Mouse (Mus musculus): ENCODE measurements at regions not wholly inside any gene's neighbourhood (a gene's known extent, or its start where the extent isn't known, plus 50 kb on each side); places are given as distances from the start of the nearest gene placed in this dataset.

GRCm38 (mm10) chr2:178664977-178665376 is 234.6 kb downstream of the Cdh26 start:
- DNase-seq (ENCODE audit: low spot score): peak; percentile 52

DNA sequence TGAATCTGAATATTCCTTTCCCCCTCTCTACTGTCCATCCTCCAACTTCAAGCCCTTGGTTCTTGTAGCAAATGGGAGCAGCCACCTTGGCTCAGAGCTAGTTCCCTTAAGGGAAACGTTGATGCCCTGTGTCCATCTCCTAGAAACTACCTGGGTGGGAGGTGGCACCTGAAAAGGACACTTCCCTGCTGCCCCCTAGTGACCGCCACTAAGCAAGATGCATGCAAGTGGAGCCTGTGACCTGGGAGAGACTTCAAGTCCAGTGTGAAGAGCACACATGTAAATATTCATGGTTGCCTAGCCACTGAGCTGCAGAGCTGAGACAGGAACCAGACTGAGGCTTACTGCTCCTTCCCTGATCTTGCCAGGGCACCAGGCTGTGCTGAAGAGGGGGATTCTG is 238.1 kb downstream of the Cdh26 start:
- no peak for DNase-seq (ENCODE audit: low spot score)

- no peak for DNase-seq (ENCODE audit: low spot score)
These were observed 240.6 kb downstream of the Cdh26 start for GRCm38 (mm10) chr2:178670952-178671351.

DNA sequence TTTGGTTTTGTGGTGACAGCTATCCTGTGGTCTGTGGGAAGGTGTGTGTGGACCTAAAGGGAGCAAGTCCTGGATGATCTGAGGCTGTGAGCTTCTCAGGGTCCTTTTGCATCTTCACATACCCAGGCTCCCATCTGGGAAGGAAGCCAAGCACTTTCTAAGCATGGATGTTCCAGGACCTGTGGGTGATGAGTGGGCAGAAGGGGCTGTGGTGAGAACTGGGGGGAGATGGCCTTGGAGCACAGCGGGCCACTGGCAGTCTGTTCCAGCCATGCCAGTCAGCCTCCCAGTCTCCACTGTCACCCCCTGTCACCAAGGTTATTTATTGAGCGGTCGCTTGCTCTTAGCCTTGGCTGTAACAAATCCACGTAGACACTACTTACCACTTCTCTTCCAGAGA is 243.3 kb downstream of the Cdh26 start:
- DNase-seq (ENCODE audit: low spot score): no peak

GRCm38 (mm10) chr2:178674621-178675020 is 244.3 kb downstream of the Cdh26 start:
- no peak for DNase-seq (ENCODE audit: low spot score)

- DNase-seq (ENCODE audit: low spot score): no peak
These were observed 246.6 kb downstream of the Cdh26 start for GRCm38 (mm10) chr2:178676970-178677369.

DNA sequence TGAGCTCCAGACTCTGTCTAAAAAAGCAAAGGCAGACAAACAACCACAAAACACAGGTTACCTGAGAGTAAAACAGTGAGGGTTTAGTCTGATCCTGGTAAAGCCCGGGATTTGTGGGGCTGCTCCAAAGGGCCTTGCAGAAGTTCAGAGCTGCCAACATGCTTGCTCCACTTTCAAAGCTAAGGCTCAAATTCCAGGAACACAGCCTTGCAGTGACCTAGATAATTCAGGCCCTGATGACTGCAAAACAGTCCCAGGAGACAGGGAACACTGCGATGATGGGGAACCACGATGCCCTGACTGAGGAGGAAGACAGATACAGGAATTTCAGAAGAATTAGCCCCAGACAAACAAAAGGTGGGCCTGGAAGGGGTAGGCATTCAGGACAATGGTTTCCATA is 250.0 kb downstream of the Cdh26 start:
- no peak for DNase-seq (ENCODE audit: low spot score)

GRCm38 (mm10) chr2:178684026-178684958 is 254.0 kb downstream of the Cdh26 start:
- DNase-seq (ENCODE audit: low spot score): no peak

- DNase-seq (ENCODE audit: low spot score): no peak
These were observed 254.9 kb downstream of the Cdh26 start for GRCm38 (mm10) chr2:178685211-178685610.

DNA sequence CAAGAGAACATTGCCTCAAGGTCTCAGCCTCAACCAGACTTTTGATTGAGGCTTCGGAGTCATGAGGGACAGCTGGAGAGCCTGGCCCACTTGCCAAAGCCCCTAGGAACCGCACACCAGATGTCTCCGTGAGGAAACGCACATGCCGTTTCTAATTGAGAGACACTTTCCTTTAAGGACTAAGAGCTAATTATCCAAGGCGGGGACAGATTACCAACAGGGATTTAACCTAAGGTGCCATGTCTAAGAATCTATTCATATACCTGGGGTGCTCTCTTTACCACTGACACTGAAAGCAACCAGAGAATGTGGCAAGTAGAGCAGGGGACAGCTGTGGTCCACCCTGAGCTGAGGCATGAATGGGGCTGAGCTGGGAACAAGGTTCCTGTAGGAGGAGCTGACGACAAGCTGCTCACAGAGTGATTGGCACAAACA is 255.9 kb downstream of the Cdh26 start:
- DNase-seq (ENCODE audit: low spot score): no peak

- no peak for DNase-seq (ENCODE audit: low spot score)
These were observed 258.3 kb downstream of the Cdh26 start for GRCm38 (mm10) chr2:178688586-178688985.

GRCm38 (mm10) chr2:178691190-178691864 is 261.0 kb downstream of the Cdh26 start:
- DNase-seq (ENCODE audit: low spot score): no peak

DNA sequence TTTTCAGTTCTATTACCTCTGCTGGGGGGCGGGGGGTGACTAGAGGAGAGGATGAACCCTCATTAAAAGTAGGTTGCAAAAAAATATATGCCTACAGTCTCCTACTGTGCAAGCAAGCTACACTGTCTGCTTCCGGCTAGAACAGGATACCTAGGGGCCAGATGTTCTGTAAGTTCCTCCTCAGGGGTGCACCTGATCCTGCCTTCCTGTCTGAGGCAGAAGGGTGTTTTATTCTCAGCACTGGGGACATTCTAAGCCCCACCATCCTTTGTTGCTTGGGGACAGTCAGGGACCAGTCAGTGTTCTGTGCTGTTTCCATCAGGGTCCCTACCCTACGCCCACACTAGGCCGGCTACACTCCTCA is 261.5 kb downstream of the Cdh26 start:
- no peak for DNase-seq (ENCODE audit: low spot score)

GRCm38 (mm10) chr2:178692231-178692630 is 261.9 kb downstream of the Cdh26 start:
- no peak for DNase-seq (ENCODE audit: low spot score)

DNA sequence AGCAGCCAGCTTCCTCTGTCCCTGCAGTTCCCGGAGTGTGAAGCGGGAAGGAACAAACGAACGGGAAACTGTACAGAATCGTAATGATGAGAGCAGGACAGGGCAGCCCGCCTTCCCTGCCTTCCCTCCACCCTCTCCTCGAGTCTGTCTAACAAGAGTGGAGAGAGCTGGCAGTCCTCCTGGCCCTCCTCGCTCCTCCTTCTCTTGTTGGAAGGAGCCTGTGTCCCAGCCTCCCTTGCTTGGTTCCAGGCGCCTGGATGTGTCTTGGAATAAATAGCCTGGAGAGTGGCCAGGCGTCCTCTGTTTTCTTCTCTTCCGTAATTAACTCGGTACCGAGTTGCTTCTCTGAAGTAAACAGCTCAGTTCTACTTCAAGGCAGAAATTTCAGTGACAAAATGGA is 268.3 kb downstream of the Cdh26 start:
- DNase-seq (ENCODE audit: low spot score): no peak

GRCm38 (mm10) chr2:178700825-178701224 is 270.5 kb downstream of the Cdh26 start:
- no peak for DNase-seq (ENCODE audit: low spot score)

GRCm38 (mm10) chr2:178704510-178704909 is 274.2 kb downstream of the Cdh26 start:
- no peak for DNase-seq (ENCODE audit: low spot score)

- no peak for DNase-seq (ENCODE audit: low spot score)
These were observed 278.3 kb downstream of the Cdh26 start for GRCm38 (mm10) chr2:178708649-178709048.

GRCm38 (mm10) chr2:178709192-178709881 is 279.0 kb downstream of the Cdh26 start:
- DNase-seq (ENCODE audit: low spot score): no peak

GRCm38 (mm10) chr2:178710001-178710400 is 279.7 kb downstream of the Cdh26 start:
- DNase-seq (ENCODE audit: low spot score): no peak

- DNase-seq (ENCODE audit: low spot score): no peak
These were observed 281.3 kb downstream of the Cdh26 start for GRCm38 (mm10) chr2:178711587-178712080.

GRCm38 (mm10) chr2:178712391-178712892 is 282.1 kb downstream of the Cdh26 start:
- DNase-seq (ENCODE audit: low spot score): no peak

Measured in c-Kit-positive CD71-positive TER-119-positive erythroid progenitor cells, embryonic 14.5 days (primary cell).